Mouse (Mus musculus) CH12.LX (cell line): ENCODE measurements around the gene Map3k11. TPM values are rescaled to one million over a fixed set of nuclear protein-coding genes. Genes with fewer than 3 reads are reported as not detected.

ENCODE experiments used
- DNase-seq: peaks from one replicate; pipeline ENCODE4 v3.0.0-alpha.2; 2013; ENCODE audit errors: extremely low read depth
- H3K27ac ChIP-seq: 2 replicates; pipeline ENCODE4 v1.5.1; 2012; ENCODE audit warnings: low read depth, mild to moderate bottlenecking, control low read depth, moderate library complexity; ENCODE audit not compliant: insufficient read depth
- H3K27me3 ChIP-seq: replicated peaks from 2 replicates; pipeline ENCODE3; 2012; ENCODE audit warnings: inconsistent platforms
- H3K36me3 ChIP-seq, 2 experiments: replicated peaks in 1 of 2; 2 replicates each; pipeline versions ENCODE3 to v1.6.1; 2012; ENCODE audit warnings: inconsistent platforms in 1 of 2, low read length in 1 of 2, mild to moderate bottlenecking in 1 of 2, mixed read lengths in 1 of 2, moderate library complexity in 1 of 2; ENCODE audit not compliant: control insufficient read depth in 1 of 2, insufficient read depth in 1 of 2
- H3K4me1 ChIP-seq, 2 experiments: 2 replicates each; pipeline ENCODE4 v1.6.1; 2012; ENCODE audit warnings: inconsistent platforms in 1 of 2, moderate library complexity in 1 of 2; ENCODE audit not compliant: insufficient read depth in 2 of 2, control insufficient read depth in 1 of 2
- H3K4me2 ChIP-seq: 2 replicates; pipeline ENCODE4 v1.6.1; 2012; ENCODE audit warnings: low read depth, mild to moderate bottlenecking, control low read depth; ENCODE audit not compliant: poor library complexity, insufficient read depth, severe bottlenecking
- H3K4me3 ChIP-seq, 3 experiments: fragments of 150-350 bp in 1 of 3; sonication (generic) in 1 of 3; replicated peaks in 1 of 3; 2 replicates each; pipeline versions ENCODE3 to v1.5.1; 2011 to 2012; ENCODE audit warnings: low read depth in 2 of 3, low read length in 2 of 3, mild to moderate bottlenecking in 2 of 3, moderate library complexity in 2 of 3, control low read depth in 1 of 3, improper control_type of control experiment in 1 of 3, inconsistent platforms in 1 of 3, mixed read lengths in 1 of 3; ENCODE audit not compliant: poor library complexity in 1 of 3
- H3K79me2 ChIP-seq: replicated peaks from 2 replicates; pipeline ENCODE4 v1.6.1; 2012; ENCODE audit warnings: mild to moderate bottlenecking, moderate library complexity; ENCODE audit not compliant: control insufficient read depth, poor library complexity, insufficient read depth, severe bottlenecking; ENCODE audit errors: extremely low read depth
- H3K9ac ChIP-seq: 2 replicates; pipeline ENCODE4 v1.6.1; 2012; ENCODE audit warnings: low read depth, mild to moderate bottlenecking, control low read depth, moderate library complexity; ENCODE audit not compliant: insufficient read depth
- H3K9me3 ChIP-seq: replicated peaks from 2 replicates; pipeline ENCODE3; 2012; ENCODE audit warnings: low read length, inconsistent platforms, mixed read lengths
- BHLHE40 ChIP-seq: IDR thresholded peaks from 2 replicates; pipeline ENCODE4 v1.6.1; 2011; ENCODE audit warnings: mild to moderate bottlenecking, low read depth, low read length, improper control_type of control experiment
- CTCF ChIP-seq, 2 experiments: IDR thresholded peaks in 1 of 2; conservative IDR thresholded peaks in 1 of 2; 2 replicates each; pipeline ENCODE4 v1.5.1; 2011 to 2012; ENCODE audit warnings: low read depth in 2 of 2, low read length in 2 of 2, improper control_type of control experiment in 1 of 2, inconsistent platforms in 1 of 2, mild to moderate bottlenecking in 1 of 2, moderate library complexity in 1 of 2
- E2F4 ChIP-seq: IDR thresholded peaks from 2 replicates; pipeline ENCODE4 v1.6.1; 2011; ENCODE audit warnings: low read depth, low read length, improper control_type of control experiment; ENCODE audit not compliant: insufficient replicate concordance
- ETS1 ChIP-seq: conservative IDR thresholded peaks from 2 replicates; pipeline ENCODE4 v1.6.1; 2012; ENCODE audit warnings: low read depth, mild to moderate bottlenecking, inconsistent platforms, low read length, improper control_type of control experiment, moderate library complexity
- JUN ChIP-seq: IDR thresholded peaks from 2 replicates; pipeline ENCODE4 v1.6.1; 2011; ENCODE audit warnings: low read depth, mild to moderate bottlenecking, low read length, improper control_type of control experiment, moderate library complexity; ENCODE audit not compliant: insufficient read depth
- MAFK ChIP-seq: IDR thresholded peaks from 2 replicates; pipeline ENCODE4 v1.6.1; 2011; ENCODE audit warnings: low read length, improper control_type of control experiment; ENCODE audit not compliant: insufficient replicate concordance
- MXI1 ChIP-seq: IDR thresholded peaks from 2 replicates; pipeline ENCODE4 v1.6.1; 2011; ENCODE audit warnings: mild to moderate bottlenecking, low read depth, low read length, improper control_type of control experiment
- NELFE ChIP-seq: IDR thresholded peaks from 2 replicates; pipeline ENCODE4 v1.6.1; 2011; ENCODE audit warnings: low read depth, low read length, improper control_type of control experiment
- NRF1 ChIP-seq: IDR thresholded peaks from 2 replicates; pipeline ENCODE4 v1.6.1; 2014; ENCODE audit warnings: low read depth, mild to moderate bottlenecking, inconsistent platforms, low read length, improper control_type of control experiment, moderate library complexity
- PAX5 ChIP-seq: IDR thresholded peaks from 2 replicates; pipeline ENCODE4 v1.6.1; 2012; ENCODE audit warnings: low read length, inconsistent platforms, mixed read lengths
- POLR2A ChIP-seq: IDR thresholded peaks from 2 replicates; pipeline ENCODE4 v1.6.1; 2011; ENCODE audit warnings: low read depth, mild to moderate bottlenecking, improper control_type of control experiment, low read length
- POLR2AphosphoS2 ChIP-seq: IDR thresholded peaks from 2 replicates; pipeline ENCODE4 v1.6.1; 2011; ENCODE audit warnings: low read depth, low read length, improper control_type of control experiment
- RAD21 ChIP-seq: IDR thresholded peaks from 2 replicates; pipeline ENCODE4 v1.6.1; 2011; ENCODE audit warnings: low read depth, mild to moderate bottlenecking, low read length, improper control_type of control experiment, moderate library complexity
- RCOR1 ChIP-seq: conservative IDR thresholded peaks from 2 replicates; pipeline ENCODE4 v1.6.1; 2012; ENCODE audit warnings: low read depth, mild to moderate bottlenecking, inconsistent platforms, low read length, improper control_type of control experiment
- SIN3A ChIP-seq: IDR thresholded peaks from 2 replicates; pipeline ENCODE4 v1.6.1; 2012; ENCODE audit warnings: low read length, improper control_type of control experiment, inconsistent platforms
- TCF12 ChIP-seq: IDR thresholded peaks from 2 replicates; pipeline ENCODE4 v1.6.1; 2014; ENCODE audit warnings: low read depth, mild to moderate bottlenecking, inconsistent platforms, low read length, improper control_type of control experiment
- USF1 ChIP-seq: IDR thresholded peaks from 2 replicates; pipeline ENCODE4 v1.6.1; 2014; ENCODE audit warnings: low read depth, mild to moderate bottlenecking, inconsistent platforms, low read length, improper control_type of control experiment
- ZKSCAN1 ChIP-seq: IDR thresholded peaks from 2 replicates; pipeline ENCODE4 v1.6.1; 2012; ENCODE audit warnings: low read depth, inconsistent platforms, low read length, improper control_type of control experiment, borderline replicate concordance
- ZNF384 ChIP-seq: IDR thresholded peaks from 2 replicates; pipeline ENCODE4 v1.6.1; 2012; ENCODE audit warnings: low read depth, low read length, improper control_type of control experiment, inconsistent platforms
- dilution Hi-C: fragments of 300-500 bp; cut with MboI; formaldehyde crosslinking; loops from 2 replicates; pipeline ENCODE4 v1.14.3; 2020; ENCODE audit warnings: low sequenced_read_pairs; ENCODE audit not compliant: extremely low pct_unique_long_range_greater_than_20kb, extremely low pct_ligation_motif_present
- in situ Hi-C: fragments of 300-500 bp; cut with MboI; formaldehyde crosslinking; loops from 3 replicates; pipeline ENCODE4 v1.14.3; 2019; ENCODE audit warnings: low sequenced_read_pairs, low pct_ligation_motif_present, low pct_unique_long_range_greater_than_20kb, mixed read lengths
- polyA plus RNA-seq: library from polyadenylated mRNA; unstranded; fragments of >175 nt; gene quantifications from 2 replicates; pipeline ENCODE4 v1.2.1, GENCODE M21; 2012; ENCODE audit warnings: low read depth; ENCODE audit not compliant: insufficient read length
- total RNA-seq, 2 experiments: library from RNA; depleted of rRNA; stranded (reverse); fragments of 300-350 nt in 1 of 2; fragments of >200 nt in 1 of 2; gene quantifications; 2 replicates each; pipeline ENCODE4 v1.2.3; 2012 to 2014

The Map3k11 gene
- total and polyA plus RNA-seq, 3 experiments, result 6.0 to 16.0 (median 13.5) TPM

DNA sequence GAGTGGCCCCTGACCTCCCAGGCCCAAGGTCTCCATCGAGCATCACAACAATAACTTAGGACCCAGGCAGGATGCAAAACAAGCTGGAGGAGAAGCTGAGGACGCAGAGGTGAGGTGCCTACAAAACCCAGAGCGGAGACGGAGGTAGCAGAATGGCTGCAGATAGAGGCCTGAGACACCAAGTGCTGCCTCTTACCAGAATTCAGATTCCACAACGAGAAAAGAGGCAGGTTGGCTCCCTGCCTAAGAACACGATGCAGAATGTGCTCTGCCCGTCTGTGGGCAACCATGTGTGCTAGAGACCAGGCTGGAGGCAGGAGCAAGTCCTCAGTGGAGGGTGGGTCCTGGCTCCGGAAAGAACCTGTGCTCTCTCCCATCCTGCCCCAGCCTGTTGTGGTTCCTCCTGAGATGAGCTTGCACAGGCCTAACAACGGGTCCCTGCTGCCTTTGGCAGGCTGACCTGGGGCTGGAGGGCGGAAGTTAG, 4.4 kb downstream of the Map3k11 start:
- dilution Hi-C loops (no loop called here), in situ Hi-C loops (no loop called here)
- H3K9me3 ChIP-seq, result no peaks in the 10 kb centered on the region
- no peak overlapping the region for H3K27ac ChIP-seq
- TF ChIP-seq PAX5, result no peak
- H3K36me3 ChIP-seq, result peaks cover 41 to 74% of the 10 kb centered on the region in 2 experiments
- peaks cover 29 to 46% of the 10 kb centered on the region in 2 experiments for H3K4me1 ChIP-seq
- peaks cover 24% of the 10 kb centered on the region for H3K79me2 ChIP-seq
- no peak overlapping the region for H3K4me3 ChIP-seq
- DNase-seq, result no peak
- no peak overlapping the region for H3K4me2 ChIP-seq
- no peak overlapping the region for H3K9ac ChIP-seq
- no peaks in the 10 kb centered on the region for H3K27me3 ChIP-seq

DNA sequence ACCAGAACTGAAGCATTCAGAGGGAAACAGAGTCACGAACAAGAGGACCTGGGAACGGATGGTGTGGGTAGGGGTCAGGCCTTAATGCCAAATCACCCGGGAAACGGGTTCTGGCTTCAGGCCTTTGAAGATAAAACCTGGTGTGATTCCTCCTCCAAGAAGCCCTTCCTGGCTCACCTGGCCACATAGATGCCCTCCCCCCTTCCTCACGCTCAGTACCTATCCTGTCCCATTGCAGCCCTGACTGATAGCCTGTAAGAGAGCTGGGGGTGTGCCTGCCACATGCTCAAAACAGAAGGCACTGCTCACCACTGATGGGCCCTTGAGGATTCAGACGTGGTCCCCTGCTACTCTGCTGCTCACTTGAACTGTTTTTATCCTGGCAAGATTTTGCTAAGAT, 5.3 kb downstream of the Map3k11 start:
- peaks cover 48 to 83% of the 10 kb centered on the region in 2 experiments for H3K36me3 ChIP-seq
- H3K27me3 ChIP-seq, result no peaks in the 10 kb centered on the region
- H3K27ac ChIP-seq, result no peak overlapping the region
- H3K9ac ChIP-seq, result no peak overlapping the region
- H3K79me2 ChIP-seq, result peaks cover 23% of the 10 kb centered on the region
- H3K4me2 ChIP-seq, result no peak overlapping the region
- dilution Hi-C loops, result no loop called here
- TF ChIP-seq ZNF384 (no peak), POLR2AphosphoS2 (no peak), CTCF (conservative IDR thresholded peaks at IDR 0.05 in 1 of 2, IDR thresholded peaks at IDR 0.05 in 1 of 2; ENCODE audit: low read depth in 2 of 2, low read length in 2 of 2) (no peak), MAFK (no peak), USF1 (no peak), RCOR1 (no peak)
- TF ChIP-seq, all 38 proteins: peak for 0
- H3K9me3 ChIP-seq, result no peaks in the 10 kb centered on the region
- peaks cover 29 to 46% of the 10 kb centered on the region in 2 experiments for H3K4me1 ChIP-seq
- in situ Hi-C loops, result no loop called here
- no peak overlapping the region for H3K4me3 ChIP-seq
- no peak for DNase-seq

DNA sequence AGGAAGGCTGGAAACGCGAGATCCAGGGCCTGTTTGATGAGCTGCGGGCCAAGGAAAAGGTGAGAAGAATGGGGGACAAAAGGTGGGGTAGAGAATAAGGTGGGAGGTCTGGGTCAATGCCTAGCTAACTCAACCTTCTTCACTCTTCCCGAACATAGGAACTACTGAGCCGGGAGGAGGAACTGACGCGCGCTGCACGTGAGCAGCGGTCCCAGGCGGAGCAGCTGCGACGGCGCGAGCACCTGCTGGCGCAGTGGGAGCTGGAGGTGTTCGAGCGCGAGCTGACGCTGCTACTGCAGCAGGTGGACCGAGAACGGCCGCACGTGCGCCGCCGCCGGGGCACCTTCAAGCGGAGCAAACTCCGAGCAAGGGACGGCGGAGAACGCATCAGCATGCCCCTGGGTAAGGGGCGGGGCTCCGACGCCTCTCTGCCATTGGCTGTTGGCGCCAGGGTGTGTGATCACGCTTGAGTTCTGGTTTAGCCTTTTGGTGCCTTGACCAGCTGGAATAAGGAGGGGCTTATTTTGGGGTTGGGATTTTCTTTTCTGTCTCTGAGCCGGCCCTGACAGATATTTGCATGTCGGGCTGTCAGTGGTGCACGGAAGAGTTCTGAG, 7.4 kb downstream of the Map3k11 start:
- Histone ChIP-seq H3K9me3 (no peaks in the 10 kb centered on the region), H3K36me3 (peaks cover 63 to 98% of the 10 kb centered on the region in 2 experiments), H3K4me1 (peaks cover 21 to 37% of the 10 kb centered on the region in 2 experiments), H3K9ac (no peak overlapping the region; the same call in 1 of the 2 replicates), H3K4me3 (peak overlapping the region in 1 of 3 experiments; percentile 46), H3K4me2 (peak overlapping the region; percentile 47; the same call in 1 of the 2 replicates)
- dilution Hi-C loops, result no loop called here
- TF ChIP-seq JUN (no peak), RAD21 (no peak), BHLHE40 (peak; percentile 97), E2F4 (no peak), ETS1 (peak; percentile 47), SIN3A (peak; percentile 65; the same call in 1 of the 2 replicates), TCF12 (peak; percentile 14; the same call in 1 of the 2 replicates), MXI1 (peak; percentile 74), NRF1 (peak; percentile 43; the same call in 1 of the 2 replicates), ZKSCAN1 (no peak), POLR2A (peak; percentile 33; the same call in 1 of the 2 replicates), NELFE (no peak)
- TF ChIP-seq, all 38 proteins: peak for 7
- peak; percentile 77 for DNase-seq
- in situ Hi-C loops, result no loop called here
- peaks cover 12% of the 10 kb centered on the region for H3K79me2 ChIP-seq
- no peaks in the 10 kb centered on the region for H3K27me3 ChIP-seq
- peak overlapping the region; percentile 50 for H3K27ac ChIP-seq
